Mouse (Mus musculus): ENCODE results near the gene Lipo1. TPM values are rescaled to one million over a fixed set of nuclear protein-coding genes. Genes with fewer than 3 reads are reported as not detected.
A peak's percentile ranks its signal among the peaks of the same experiment; 100 is the strongest.
"Not testable (repeated sequence)": the region's sequence is repeated elsewhere in the genome, so short reads cannot be mapped to it uniquely, and the experiment has no call there.

The Lipo1 gene
- polyA plus RNA-seq (2016; fragmentation: Nextera tagmentation; extraction: Ambion mirVana): not detected in 2 replicates

GRCm38 (mm10) chr19:33787359-33787758, at the start of gene Lipo1:
Gene Lipo1 (minus strand): TSS chr19:33787459.
- H3K27ac ChIP-seq (replicated peaks); DNase-seq (ENCODE audit: low spot score); H3K27me3 ChIP-seq (replicated peaks; ENCODE audit: low read depth, poor library complexity, severe bottlenecking); H3K4me3 ChIP-seq; H3K4me1 ChIP-seq; H3K9me3 ChIP-seq; H3K36me3 ChIP-seq (replicated peaks): not testable (repeated sequence)

GRCm38 (mm10) chr19:33786576-33787277, 532 bp downstream of the Lipo1 start:
- H3K4me3 ChIP-seq: no peak overlapping the region
- H3K27me3 ChIP-seq (replicated peaks; ENCODE audit: low read depth, poor library complexity, severe bottlenecking): no peaks in the 10 kb centered on the region
- WGBS: 90% methylated on average over 12 of the region's 12 CpGs

GRCm38 (mm10) chr19:33761287-33762086, 25.8 kb downstream of the Lipo1 start, which contains the start of gene Lipo3:
Gene Lipo3 (minus strand): TSS chr19:33761951.
- H3K9me3 ChIP-seq; H3K4me1 ChIP-seq; H3K27ac ChIP-seq (replicated peaks); H3K27me3 ChIP-seq (replicated peaks; ENCODE audit: low read depth, poor library complexity, severe bottlenecking); H3K36me3 ChIP-seq (replicated peaks): not testable (repeated sequence)
- peak; percentile 25 for DNase-seq (ENCODE audit: low spot score)
- WGBS: 36% methylated on average over 13 of the region's 41 CpGs
- H3K4me3 ChIP-seq: peak within 1 kb of the TSS; percentile 42

More at GRCm38 (mm10) chr19:33786576-33787277, 532 bp downstream of the Lipo1 start:
- DNase-seq (ENCODE audit: low spot score): no peak
- H3K4me1 ChIP-seq: no peaks in the 10 kb centered on the region
- H3K27ac ChIP-seq (replicated peaks): no peak overlapping the region
- H3K36me3 ChIP-seq (replicated peaks): no peaks in the 10 kb centered on the region
- H3K9me3 ChIP-seq: no peaks in the 10 kb centered on the region

GRCm38 (mm10) chr19:33751259-33751658, 36.0 kb downstream of the Lipo1 start, which contains the start of gene Lipo2:
Gene Lipo2 (minus strand): TSS chr19:33751359.
- not testable (repeated sequence) for H3K4me3 ChIP-seq; H3K4me1 ChIP-seq; H3K27me3 ChIP-seq (replicated peaks; ENCODE audit: low read depth, poor library complexity, severe bottlenecking); H3K27ac ChIP-seq (replicated peaks); DNase-seq (ENCODE audit: low spot score); H3K36me3 ChIP-seq (replicated peaks); H3K9me3 ChIP-seq
- 94% methylated on average over 1 of the region's 1 CpGs for WGBS

Other genes with a start within 250 kb of the Lipo1 start
- gene Gm8978, start 162.2 kb downstream of the Lipo1 start, polyA plus RNA-seq (2016; fragmentation: Nextera tagmentation; extraction: Ambion mirVana): not detected in 2 replicates
- gene Lipo2, start 36.1 kb downstream of the Lipo1 start, polyA plus RNA-seq (2016; fragmentation: Nextera tagmentation; extraction: Ambion mirVana): 0.11 and 0.22 TPM in 2 replicates
- gene Lipo3, start 25.5 kb downstream of the Lipo1 start, polyA plus RNA-seq (2016; fragmentation: Nextera tagmentation; extraction: Ambion mirVana): 6.0 and 6.1 TPM in 2 replicates
- gene Lipf, start 173.7 kb upstream of the Lipo1 start, polyA plus RNA-seq (2016; fragmentation: Nextera tagmentation; extraction: Ambion mirVana): not detected in 2 replicates
- gene Lipk, start 220.8 kb upstream of the Lipo1 start, polyA plus RNA-seq (2016; fragmentation: Nextera tagmentation; extraction: Ambion mirVana): not detected in 2 replicates